Mouse (Mus musculus) urinary bladder, postnatal 4 days (tissue): Measurements from ENCODE around the gene Snhg11.

Experiments used
- DNase-seq, 2 experiments: peaks; one replicate each; pipeline ENCODE4 v3.0.0; 2021 to 2022; ENCODE audit warnings: low spot score in 2 of 2

Snhg11 gene

DNA sequence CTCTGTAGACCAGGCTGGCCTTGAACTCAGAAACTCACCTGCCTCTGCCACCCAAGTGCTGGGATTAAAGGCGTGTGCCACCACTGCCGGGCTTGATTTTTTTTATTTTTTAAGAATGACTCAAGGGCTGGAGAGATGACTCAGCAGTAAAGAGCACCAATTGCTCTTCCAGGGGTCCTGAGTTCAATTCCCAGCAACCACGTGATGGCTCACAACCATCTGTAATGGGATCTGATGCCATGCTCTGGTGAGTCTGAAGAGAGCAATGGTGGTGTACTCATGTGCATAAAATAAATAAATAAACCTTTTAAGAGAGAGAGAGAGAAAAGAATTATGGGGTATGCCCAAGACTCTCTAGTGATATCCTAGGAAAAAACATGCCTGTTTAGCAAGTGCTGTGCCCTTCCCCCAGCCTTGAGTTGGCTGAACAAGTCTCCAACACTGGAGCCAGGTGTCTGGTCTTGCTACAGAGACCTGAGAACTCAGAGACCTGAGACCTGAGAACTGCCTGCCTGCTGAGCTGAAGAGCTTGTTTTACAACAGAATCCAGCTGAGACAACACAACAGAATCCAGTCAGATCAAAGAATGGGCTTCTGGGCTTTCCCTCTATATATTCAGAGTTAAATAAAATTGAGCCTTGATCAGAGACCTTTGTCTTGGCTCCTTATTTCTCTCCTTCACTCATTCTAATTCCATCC is 5.8 kb upstream of the Snhg11 start:
- DNase-seq = no peak

DNA sequence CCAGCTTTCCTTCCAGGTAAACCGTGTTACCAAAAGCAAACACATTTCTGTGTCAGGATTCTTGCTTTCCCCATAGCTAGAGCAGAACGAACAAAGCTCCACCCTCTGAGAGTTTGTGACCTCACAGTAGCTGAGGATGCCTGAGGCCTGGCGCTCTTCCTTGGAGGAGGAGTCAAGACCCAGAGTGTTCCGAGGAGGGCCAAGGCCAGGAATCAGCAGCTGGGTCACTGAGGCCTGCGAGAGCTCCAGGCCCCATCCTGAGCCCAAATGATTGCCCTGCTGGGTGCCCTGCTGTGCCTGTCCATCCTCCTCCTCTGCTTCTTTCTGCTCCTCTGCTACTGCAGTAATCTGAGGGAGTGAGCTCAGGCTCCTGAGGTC is 5.3 kb upstream of the Snhg11 start:
- DNase-seq = no peak

DNA sequence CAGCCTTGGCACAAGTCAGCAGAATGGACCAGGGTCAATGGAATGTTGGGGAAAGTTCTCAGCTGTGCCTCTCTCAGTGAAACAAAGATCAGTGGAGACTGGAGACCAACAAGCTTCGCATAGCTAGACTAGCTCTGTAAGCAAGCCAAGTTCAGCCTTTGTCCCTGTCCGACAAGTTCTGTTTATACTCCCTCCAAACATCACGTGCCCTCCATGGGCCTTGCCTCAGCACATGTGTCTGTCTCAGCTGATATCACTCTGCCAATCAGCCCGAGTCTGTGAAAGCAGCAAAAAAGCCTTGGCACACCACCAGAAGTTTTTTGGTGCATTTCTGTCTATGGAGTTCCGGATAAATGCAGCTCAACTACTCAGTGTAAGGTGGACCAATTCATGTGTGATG is 2.4 kb upstream of the Snhg11 start:
- no peak for DNase-seq

DNA sequence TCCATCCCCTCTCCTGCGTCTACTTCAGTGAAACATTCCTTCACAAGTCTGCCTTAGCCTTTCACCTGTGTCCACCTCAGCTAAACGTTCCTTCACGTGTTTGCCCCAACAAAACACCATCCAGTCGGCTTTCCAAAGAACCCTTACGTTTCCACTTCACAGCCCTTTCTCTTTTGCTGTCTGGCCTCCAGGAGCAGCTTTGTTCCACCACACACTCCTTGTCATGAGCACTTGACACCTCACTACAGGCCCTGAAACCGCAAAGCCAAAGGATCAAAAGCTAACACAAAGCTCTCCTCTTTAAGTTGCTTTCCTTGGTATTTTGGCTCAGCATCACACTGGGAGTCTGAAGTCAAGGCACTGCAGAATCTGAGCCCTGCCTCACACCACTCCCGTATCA is 1.9 kb upstream of the Snhg11 start:
- no peak for DNase-seq

DNA sequence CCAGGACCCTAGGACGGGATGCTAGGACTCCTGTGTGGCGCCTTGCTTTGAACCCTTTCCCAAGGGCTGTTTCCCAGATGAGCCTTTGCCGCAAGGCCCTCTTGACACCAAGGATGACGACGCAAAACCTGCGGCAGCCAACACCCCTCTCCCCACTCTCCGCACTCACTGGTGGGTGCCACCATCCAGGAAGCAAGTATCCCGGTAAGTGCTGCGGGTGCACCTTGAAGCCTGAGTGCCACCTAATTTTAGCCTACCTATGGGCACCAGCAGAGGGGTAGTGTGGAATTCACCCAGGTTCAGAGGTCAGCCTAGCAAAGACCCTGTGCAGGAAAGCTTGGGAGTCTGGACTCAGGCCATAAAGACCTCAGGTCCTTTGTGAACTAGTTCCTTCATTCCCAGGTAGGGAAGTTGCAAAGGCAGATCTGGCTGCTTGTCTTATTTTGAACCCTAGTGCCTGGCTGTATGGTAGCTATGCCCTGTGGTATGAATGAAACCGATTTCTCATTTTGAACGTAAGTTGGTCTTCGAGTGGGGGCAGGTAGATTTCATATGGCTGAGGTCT is 767 bp downstream of the Snhg11 start:
- DNase-seq = no peak

DNA sequence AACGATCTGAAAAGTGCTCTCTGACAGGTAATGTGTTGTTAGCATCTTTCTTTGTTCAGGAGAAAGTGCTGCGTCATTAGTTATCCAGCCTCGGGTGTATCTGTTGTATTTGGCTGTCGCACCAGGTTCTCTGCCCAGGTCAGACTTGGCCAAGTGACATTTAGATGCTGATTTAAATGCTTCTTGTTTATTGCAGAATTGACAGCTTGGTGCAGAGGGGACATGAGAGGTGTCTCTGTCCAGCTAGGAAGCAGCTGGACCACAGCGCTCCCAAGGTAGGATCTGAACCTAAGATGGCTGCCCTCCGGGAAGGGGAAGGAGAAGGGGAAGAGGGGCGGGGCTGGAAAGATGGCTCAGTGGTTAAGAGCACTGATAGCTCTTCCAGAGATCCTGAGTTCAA is 1.4 kb downstream of the Snhg11 start:
- DNase-seq = no peak

DNA sequence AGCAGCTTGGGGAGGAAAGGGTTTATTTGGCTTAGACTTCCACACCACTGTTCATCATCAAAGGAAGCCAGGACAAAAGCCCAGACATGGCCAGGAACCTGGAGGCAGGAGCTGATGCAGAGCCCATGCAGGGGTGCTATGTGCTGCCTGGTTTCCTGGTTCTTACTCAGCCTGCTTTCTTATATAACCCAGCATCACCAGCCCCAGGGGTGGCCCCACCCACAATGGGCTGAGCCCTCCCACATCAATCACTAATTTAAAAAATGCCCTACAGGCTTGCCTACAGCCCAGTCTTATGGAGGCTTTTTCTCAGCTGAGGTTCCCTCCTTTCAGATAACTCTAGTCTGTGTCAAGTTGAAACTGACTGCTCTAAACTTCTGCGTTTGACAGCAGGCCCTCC is 2.4 kb downstream of the Snhg11 start:
- DNase-seq = no peak

DNA sequence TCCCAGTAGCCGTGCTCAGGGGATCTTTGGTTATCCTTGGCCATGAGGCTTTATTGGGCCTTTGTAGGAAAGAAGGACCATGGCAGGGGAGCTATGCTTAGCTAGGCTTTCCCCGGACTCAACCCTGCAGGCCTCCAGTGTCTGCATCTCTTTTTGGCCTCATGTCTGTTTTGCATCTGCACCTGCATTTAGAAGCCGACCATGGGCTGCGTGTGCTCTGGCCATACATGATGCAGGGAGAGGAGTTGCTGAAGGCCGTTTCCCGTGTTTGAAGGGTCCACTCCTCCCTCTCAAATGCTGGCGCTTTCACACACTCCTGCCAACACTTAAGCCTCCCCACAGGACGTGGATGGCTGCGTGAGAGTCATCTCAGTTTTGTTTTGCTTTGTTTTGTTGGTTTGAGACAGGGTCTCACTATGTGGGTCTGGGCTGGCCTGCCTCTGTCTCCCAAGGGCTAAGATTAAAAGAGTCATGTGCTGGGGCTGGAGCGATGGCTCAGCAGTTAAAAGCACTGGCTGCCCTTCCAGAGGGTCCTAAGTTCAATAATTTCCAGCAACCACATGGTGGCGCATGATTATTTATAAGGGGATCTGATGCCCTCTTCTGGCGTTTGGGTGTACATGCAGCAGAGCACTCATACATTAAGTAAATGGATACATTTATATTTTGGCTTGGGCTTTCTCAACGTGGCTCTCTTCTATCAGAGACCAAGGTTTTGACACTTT is 4.1 kb downstream of the Snhg11 start:
- no peak for DNase-seq

DNA sequence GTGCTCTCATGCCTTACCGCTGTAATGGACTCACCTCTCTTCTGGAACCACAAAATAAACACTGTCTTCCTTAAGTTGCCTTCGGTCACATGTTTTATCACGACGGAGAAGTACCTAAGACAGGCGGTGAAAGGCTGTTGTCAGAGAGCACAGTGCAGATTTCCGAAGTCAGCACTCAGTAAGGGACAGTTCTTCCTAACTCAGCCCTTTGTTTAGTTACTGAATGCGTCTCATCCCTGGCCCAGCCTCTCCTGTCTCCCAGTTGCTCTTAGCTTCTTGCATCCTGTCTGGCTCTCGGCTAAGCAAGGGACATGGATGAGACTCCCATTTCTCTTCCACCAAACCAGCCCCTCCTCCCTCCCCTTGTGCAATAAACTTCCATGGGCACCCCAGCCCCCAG is 10.6 kb downstream of the Snhg11 start:
- DNase-seq = no peak

DNA sequence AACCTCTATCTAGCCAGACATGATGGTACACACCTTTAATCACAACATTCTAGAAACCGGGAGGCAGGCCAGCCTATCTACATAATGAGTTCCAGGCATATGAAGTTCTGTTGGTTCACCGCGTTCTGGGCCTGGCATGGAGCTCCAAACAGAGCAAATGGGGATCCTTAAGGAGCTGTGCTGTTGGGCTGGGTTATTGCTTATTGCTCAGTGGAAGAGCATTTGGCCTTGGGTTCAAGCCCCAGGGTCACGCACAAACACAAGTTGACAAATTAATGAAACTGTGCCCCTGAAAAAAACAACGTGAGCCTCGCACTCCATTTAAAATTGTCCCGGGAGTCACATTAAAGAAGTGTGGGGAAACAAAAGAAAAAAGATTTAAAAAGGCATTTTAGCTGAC is 14.0 kb downstream of the Snhg11 start:
- DNase-seq = no peak

DNA sequence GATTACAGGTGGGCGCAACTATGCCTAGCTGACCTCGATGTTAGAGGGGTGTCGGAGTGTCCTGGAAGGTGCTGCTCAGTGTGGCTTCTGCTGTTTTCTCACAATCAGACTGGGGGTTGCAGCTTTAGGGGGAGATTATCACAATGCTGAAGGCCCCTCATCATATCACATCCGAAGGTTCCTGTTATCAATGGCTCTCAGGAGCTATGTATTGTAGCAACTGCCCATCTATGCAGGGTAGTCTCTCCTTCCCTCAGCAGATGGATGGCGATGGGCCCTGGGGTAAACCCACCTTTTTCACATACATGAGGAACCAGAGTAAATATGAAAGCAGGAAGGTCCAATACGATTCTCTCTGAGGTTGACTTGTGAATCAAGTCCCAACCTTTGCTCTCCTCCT is 20.9 kb downstream of the Snhg11 start:
- DNase-seq = peak in 1 of 2 experiments; percentile 34

DNA sequence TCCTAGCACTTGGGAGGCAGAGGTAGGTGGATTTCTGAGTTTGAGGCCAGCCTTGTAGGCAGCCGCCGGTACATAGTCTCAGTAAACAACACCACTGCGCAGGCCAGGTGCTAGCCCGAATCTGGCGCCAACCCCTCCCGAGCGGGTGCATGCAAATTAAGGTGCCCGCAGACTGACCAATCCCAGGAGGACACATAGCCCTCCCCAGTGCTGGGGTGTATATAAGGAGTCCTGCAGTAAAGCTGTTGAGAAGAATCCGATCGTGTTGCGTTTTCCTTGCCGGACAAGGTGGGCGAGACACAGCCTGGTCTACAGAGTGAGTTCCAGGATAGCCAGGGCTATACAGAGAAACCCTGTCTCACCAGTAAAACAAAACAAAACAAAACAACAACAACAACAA is 21.7 kb downstream of the Snhg11 start:
- DNase-seq = peak in 1 of 2 experiments; percentile 28

DNA sequence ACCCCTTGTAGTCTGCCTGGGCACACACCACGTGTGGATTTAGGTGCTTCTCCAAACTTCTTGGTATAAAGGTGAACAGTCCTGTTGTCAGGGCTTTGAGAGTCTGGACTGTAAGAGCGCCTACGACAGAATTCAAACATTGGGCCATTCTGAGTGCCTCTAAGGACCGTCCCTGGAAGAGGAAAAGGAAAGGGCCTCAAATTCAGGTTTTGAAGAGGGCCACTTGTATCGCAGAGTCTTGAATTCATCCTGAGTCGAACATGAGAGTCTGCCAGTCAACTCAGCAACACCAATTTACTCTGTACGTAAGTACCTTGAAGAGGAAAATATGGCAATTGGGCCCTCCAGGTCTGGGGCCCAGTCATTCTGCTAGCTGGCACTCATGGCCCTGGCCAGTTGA is 27.5 kb downstream of the Snhg11 start:
- no peak for DNase-seq

DNA sequence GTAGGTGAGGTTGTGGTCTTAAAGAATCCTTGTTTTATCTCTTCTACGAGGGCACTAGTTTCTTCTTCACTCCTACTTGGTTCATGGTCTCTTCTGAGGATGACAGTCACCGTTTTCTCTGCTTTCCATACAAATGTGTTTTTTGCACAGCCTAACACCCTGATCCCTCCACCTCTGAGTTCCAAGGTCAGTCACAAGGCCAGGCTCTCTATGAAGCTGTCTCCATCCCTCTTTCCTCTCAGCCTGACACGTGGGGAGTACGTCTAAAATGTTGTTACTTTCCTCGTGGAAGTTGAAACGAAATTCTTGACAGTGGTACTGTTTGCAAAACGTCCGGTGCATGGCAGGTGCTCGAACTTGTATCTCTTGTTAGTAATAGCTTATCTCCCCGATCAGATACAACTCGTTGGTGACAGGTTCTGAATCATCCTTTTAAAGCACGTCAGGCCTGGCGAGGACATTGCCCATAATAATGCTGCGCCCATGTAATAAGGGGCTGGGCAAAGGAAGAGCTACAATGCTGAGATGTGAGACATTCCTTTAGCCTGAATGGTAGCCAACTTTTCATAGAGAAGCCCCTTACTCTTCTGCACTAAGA is 33.7 kb downstream of the Snhg11 start:
- DNase-seq = no peak

DNA sequence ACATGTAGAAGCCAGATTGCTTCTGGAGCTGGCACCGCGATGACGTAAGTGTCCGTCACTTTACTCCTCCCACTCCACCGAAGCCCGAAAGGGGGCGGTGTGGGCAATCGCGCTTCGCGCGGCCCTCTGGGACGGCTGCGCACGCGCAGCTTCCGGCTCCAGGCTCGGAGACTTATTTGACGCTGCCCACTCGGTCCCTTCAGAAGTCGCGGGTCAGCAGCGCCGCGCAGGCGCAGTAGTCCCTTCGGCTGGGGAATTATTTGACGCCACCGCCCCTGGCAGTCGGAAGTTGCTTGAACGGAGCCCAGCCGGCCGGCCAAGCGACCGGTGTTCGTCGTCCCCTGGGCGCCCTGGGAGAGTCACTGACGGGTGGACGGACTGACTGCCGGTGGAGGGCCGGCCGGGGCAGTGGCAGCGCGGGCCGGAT is 34.2 kb downstream of the Snhg11 start, which contains the start of gene Ralgapb:
Gene Ralgapb, plus strand, starts transcription at position 254 of the 427 bp plus-strand sequence.
- peak; percentile 98 to 99 for DNase-seq

DNA sequence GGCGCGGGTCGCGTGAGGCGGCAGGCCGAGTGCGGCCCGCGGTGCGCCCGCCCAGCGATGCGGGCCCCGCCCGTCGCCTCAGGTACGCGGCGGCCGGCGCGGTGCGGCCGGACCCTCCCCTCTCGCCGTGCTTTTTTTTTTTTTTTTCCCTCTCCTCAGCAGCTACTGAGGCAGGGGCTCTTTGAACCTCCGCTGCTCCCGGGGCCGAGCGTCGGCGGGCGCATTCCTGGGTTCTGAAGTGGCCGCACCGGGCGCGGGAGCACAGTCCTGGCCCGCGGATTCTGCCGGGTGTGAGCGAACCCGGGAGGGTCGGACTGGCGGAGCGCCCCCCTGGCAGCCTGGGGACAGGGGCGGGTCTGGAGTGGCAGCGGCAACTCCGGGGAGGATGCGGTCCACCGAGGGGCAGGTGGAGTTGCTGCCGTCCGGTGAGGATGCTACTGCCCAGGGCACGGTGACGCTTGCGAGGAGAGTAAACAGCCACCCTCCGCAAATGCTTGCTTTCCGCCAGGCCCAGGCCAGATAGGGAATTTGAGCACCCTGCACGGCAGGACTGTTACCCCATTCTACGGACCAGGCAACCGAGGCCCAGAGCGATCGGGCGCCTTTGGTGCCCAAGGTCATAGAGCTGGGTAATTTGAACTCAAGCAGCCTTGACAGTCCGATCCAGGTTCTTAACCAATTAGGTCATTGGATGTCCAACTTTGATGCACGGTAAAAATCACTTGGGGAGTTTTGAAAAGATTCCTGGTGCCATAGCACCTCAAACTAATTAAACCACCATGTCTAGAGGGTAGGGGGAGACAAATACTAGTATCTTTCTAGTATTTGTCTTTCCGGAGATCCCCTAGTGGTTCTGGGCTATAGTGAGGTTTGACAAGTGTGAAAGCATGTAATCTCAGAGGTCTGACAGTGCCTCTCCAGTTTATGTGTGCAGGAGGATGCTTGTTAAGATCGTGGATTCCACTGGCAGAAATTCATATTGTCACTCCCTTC is 34.9 kb downstream of the Snhg11 start:
- peak in 1 of 2 experiments; percentile 32 for DNase-seq

DNA sequence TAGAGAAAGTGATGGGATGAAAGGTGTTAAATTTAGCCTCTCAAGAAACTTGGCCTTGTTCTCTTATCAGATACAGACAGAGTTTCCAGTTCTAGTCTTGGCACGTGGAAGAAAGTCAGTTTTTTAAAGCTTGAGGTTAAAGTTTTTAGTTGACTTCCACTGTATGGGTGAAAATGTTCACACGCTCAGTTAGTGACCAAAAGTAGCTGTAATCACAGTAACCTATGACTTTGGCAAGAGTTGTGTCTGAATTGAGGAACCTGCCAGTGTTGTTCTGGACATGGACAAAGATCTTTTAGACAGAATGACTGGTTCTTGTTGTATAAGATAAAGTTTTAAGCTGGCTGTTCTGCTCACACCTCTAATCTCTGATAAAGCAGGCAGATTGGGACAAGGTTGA is 37.8 kb downstream of the Snhg11 start:
- no peak for DNase-seq

DNA sequence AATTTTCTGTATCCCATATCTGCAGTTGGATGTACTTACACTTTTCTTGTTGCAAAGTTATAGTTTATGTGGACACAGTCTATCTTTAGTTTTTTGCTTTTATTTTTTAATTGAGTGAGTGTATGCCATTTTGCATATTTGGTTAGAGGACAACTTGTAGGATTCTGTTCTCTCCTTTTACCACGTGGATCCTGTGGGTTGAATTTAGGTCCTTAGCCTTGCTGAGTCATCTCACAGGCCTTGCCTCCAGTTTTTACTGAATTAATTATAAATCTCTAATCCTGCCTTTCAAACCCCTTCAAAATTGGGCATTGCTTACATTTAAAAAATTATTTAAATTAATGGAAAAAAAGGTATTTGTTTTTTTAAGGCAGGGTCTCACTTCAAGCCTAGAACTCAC is 40.4 kb downstream of the Snhg11 start:
- DNase-seq = no peak

DNA sequence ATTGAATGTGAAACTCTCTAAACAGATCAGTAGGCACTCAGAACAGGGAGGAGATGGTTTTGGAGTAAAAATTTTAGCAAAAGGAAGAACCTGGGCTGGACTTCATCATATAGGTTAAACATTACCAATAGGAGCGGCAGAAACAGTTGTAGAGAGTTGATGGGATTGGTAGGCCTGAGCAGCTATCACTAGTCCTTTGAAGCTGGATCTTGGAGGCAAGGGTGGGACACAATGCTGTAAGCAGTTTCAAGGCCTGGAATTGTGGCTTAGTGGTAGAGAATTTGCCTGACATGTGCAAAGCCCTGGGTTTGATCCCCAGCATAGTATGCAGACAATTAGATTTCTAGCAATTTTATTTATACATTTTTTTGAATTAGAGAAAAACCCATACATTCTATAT is 43.2 kb downstream of the Snhg11 start:
- DNase-seq = no peak
